Mouse (Mus musculus) frontal cortex, postnatal 25 days (tissue): ENCODE measurements at regions not wholly inside any gene's neighbourhood (a gene's known extent, or its start where the extent isn't known, plus 50 kb on each side); places are given as distances from the start of the nearest gene placed in this dataset.

Experiments used
- DNase-seq, 2 experiments: peaks; one replicate each; pipeline ENCODE4 v3.0.0; 2022; ENCODE audit warnings: low spot score in 2 of 2

- DNase-seq: no peak
Observed at GRCm38 (mm10) chr3:105227551-105227950, 160.9 kb downstream of the 4930564D02Rik start.

- no peak for DNase-seq
Observed at GRCm38 (mm10) chr3:105228401-105228800, 161.8 kb downstream of the 4930564D02Rik start.

GRCm38 (mm10) chr3:105241048-105241447 is 174.4 kb downstream of the 4930564D02Rik start:
- DNase-seq: no peak

- no peak for DNase-seq
Observed at GRCm38 (mm10) chr3:105257096-105257495, 190.5 kb downstream of the 4930564D02Rik start.

- no peak for DNase-seq
Observed at GRCm38 (mm10) chr3:105275241-105275640, 176.9 kb upstream of the Kcnd3 start.

GRCm38 (mm10) chr3:105280971-105281370 is 171.2 kb upstream of the Kcnd3 start:
- no peak for DNase-seq

GRCm38 (mm10) chr3:105281686-105282085 is 170.4 kb upstream of the Kcnd3 start:
- DNase-seq: no peak

GRCm38 (mm10) chr3:105298273-105298672 is 153.9 kb upstream of the Kcnd3 start:
- DNase-seq: no peak

- no peak for DNase-seq
Observed at GRCm38 (mm10) chr3:105300693-105301548, 151.2 kb upstream of the Kcnd3 start.

- DNase-seq: no peak
Observed at GRCm38 (mm10) chr3:105307676-105308075, 144.5 kb upstream of the Kcnd3 start.

- no peak for DNase-seq
Observed at GRCm38 (mm10) chr3:105309020-105309419, 143.1 kb upstream of the Kcnd3 start.

- DNase-seq: no peak
Observed at GRCm38 (mm10) chr3:105353268-105353667, 98.9 kb upstream of the Kcnd3 start.

- DNase-seq: no peak
Observed at GRCm38 (mm10) chr3:105354123-105354931, 97.8 kb upstream of the Kcnd3 start.

GRCm38 (mm10) chr3:105357511-105357910 is 94.6 kb upstream of the Kcnd3 start:
- no peak for DNase-seq

GRCm38 (mm10) chr3:105359636-105360035 is 92.5 kb upstream of the Kcnd3 start:
- DNase-seq: no peak

GRCm38 (mm10) chr3:105364685-105365084 is 87.4 kb upstream of the Kcnd3 start:
- DNase-seq: no peak

GRCm38 (mm10) chr3:105366806-105367205 is 85.3 kb upstream of the Kcnd3 start:
- DNase-seq: no peak

GRCm38 (mm10) chr3:105367972-105368371 is 84.2 kb upstream of the Kcnd3 start:
- no peak for DNase-seq

GRCm38 (mm10) chr3:105372371-105372828 is 79.7 kb upstream of the Kcnd3 start:
- no peak for DNase-seq

- DNase-seq: no peak
Observed at GRCm38 (mm10) chr3:105374306-105374705, 77.8 kb upstream of the Kcnd3 start.

- no peak for DNase-seq
Observed at GRCm38 (mm10) chr3:105374836-105375235, 77.3 kb upstream of the Kcnd3 start.

GRCm38 (mm10) chr3:105375383-105375782 is 76.7 kb upstream of the Kcnd3 start:
- no peak for DNase-seq

- no peak for DNase-seq
Observed at GRCm38 (mm10) chr3:105375820-105376219, 76.3 kb upstream of the Kcnd3 start.
